Mouse (Mus musculus): Measurements from ENCODE around the gene Gm4792. TPM values are rescaled to one million over a fixed set of nuclear protein-coding genes. Genes with fewer than 3 reads are reported as not detected.

The Gm4792 gene
- total RNA-seq, 2 experiments from 2014 or later, result not detected

GRCm38 (mm10) chr10:94304064-94304657 is 5.7 kb upstream of the Gm4792 start:
- DNase-seq (ENCODE audit: low spot score in 2 of 2), result no peak

- DNase-seq (ENCODE audit: low spot score in 2 of 2), result no peak
Measured at GRCm38 (mm10) chr10:94299301-94299700, 798 bp upstream of the Gm4792 start.

GRCm38 (mm10) chr10:94295923-94296605 is 2.4 kb downstream of the Gm4792 start:
- DNase-seq (ENCODE audit: low spot score in 2 of 2), result no peak

DNA sequence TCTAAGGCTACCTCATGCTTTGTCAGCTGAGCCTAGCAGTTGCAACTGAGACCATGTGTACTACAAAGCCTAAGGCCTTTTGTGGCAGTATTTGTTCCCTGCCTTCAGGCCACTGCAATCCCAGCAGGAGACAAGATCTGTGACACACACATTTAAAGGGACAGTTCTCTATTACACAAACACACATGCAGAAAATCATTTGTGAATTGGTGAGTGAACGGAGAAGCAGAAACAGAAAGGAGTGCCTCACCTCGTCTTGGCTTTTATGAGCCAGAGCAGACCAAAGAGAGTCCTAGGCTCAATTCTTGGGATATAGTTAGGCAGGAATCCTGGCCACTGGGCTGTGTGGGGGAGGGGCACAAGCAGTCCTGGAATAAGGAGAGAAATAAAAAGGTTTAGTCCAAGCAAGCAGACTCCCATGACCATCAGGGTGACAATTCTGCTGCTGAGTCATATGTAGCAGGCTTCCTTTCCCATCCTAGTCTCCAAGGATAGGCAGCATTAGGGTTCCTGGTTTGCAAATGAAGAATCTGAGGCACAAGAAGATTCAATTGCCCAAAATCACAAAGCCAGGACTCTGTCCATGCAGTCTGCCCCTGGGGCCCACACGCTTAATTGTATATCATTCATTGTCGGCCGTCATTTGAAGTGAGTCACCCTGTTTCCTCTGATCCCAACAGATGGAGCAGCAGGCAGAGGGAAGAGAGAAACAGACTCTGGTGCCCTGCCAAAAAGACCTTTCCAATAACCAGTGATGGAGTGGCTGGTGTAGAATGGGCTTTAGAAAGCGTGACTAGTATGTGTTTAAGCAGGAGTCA is 3.4 kb downstream of the Gm4792 start:
- DNase-seq (ENCODE audit: low spot score in 2 of 2), result peak in 1 of 2 experiments; percentile 17

DNA sequence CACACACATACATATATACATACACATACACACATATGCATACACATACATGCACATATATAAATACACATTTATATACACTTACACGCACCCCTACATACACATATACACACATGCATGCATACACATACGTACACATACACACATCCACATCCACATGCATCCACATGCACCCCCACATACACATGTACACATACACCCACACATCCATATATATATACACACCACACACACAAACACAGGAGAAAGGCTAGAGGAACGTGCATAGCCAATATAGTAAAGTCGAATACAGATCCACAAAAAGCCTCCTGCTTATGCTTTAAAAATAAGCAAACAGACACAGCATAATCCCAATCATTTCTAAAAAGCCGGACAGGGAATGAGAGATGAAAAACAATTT is 4.1 kb downstream of the Gm4792 start:
- no peak for DNase-seq (ENCODE audit: low spot score in 2 of 2)

DNA sequence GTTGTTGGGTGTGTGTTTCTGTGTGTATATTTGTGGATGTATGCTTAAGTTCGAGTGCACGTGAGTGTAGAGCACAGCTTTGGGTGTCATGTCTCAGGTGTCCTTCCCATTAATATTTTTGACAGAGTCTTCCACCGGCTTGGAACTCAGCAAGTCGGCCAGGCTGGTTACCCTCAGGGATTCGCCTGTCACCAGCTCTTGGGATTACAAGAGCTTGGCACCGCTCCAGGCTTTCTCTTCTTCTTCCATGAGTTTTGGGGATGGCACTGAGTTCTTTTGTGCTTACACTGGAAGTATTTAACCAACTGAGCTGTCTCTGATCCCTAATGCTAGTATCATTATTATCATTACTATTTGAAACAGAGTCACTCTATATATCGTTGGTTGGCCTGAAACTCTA is 15.7 kb downstream of the Gm4792 start:
- DNase-seq (ENCODE audit: low spot score in 2 of 2), result no peak

GRCm38 (mm10) chr10:94282179-94282578 is 16.3 kb downstream of the Gm4792 start:
- peak; percentile 15 to 27 for DNase-seq (ENCODE audit: low spot score in 2 of 2)

DNA sequence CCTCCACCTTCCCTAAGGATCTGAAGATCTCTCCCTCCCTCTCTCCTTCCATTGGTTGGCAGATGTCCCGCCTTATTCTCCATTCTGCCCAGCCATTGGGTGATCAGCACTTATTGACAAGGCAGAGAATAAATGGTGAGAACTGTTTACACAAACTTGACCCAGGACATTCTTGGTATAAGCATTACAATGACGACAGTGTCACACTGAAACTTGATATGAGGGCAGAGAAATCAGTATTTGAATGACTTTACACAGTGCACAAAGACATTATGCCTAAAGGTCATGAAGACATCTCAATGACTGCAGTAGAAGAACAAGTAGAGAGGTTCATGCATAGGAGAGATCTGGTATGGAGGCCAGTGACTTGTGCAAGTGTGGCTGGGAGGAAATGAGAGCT is 22.0 kb downstream of the Gm4792 start:
- DNase-seq (ENCODE audit: low spot score in 2 of 2), result no peak

GRCm38 (mm10) chr10:94275321-94275720 is 23.2 kb downstream of the Gm4792 start:
- no peak for DNase-seq (ENCODE audit: low spot score in 2 of 2)

GRCm38 (mm10) chr10:94265656-94266542 is 32.6 kb downstream of the Gm4792 start:
- no peak for DNase-seq (ENCODE audit: low spot score in 2 of 2)

- DNase-seq (ENCODE audit: low spot score in 2 of 2), result no peak
Measured at GRCm38 (mm10) chr10:94263211-94263610, 35.3 kb downstream of the Gm4792 start.

- DNase-seq (ENCODE audit: low spot score in 2 of 2), result no peak
Measured at GRCm38 (mm10) chr10:94262646-94263045, 35.9 kb downstream of the Gm4792 start.

DNA sequence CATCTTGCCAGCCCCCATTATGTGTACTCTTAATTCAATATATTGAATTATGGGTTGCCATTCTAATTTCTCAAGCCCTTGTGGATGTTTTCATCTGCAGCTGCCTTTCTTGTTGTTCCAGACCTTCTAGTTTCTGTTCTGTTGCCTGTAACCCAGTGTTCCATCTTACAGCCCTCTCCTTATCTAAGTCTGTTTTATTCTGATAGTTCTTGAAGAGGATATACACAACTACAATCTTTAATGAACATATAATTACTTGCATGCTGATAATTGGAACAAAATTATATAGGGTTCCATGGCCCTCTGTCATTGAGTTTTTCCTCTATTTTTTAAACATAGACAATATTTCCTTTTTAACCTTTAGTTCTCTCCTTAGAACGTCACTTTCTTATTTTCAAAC is 38.0 kb downstream of the Gm4792 start:
- DNase-seq (ENCODE audit: low spot score in 2 of 2), result no peak

DNA sequence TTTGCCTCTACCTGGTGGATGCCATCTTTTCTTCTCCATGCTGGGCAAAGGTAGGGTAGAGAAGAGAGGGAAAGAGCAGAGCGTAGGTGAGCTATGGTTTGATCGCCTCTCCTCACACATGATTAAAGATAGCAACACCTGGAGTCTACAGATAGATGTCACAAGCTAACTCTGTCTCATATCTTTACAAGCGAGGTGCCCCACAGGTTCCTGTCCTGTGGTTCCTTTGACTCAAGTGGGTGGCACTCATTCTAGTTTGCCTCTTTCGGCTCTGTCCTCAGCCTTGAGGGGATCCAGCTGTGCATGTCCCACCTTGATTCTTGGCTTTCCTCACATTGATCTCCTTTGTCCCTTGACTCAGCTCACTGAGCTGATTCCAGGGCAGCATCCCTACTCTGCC is 42.0 kb downstream of the Gm4792 start:
- no peak for DNase-seq (ENCODE audit: low spot score in 2 of 2)

GRCm38 (mm10) chr10:94255744-94256143 is 42.8 kb downstream of the Gm4792 start:
- no peak for DNase-seq (ENCODE audit: low spot score in 2 of 2)

DNA sequence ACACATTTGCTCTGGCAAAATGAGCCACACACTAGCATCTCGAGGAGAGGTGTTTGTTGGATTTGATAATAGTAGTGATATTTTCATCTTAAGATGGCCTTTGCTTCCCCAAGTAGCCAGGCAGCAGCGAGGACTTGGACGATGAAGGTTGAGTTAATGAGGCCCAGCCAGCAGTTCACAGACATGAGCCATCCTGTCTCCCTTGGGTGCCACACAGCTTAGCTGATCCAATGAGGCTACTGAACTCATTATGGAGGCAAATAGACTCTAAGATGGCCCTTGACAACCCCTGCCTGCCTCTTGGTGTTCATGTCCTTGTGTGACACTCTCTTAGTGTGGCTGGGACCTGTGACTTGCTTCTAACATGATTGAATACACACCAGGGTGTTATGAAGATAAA is 43.7 kb downstream of the Gm4792 start:
- no peak for DNase-seq (ENCODE audit: low spot score in 2 of 2)

DNA sequence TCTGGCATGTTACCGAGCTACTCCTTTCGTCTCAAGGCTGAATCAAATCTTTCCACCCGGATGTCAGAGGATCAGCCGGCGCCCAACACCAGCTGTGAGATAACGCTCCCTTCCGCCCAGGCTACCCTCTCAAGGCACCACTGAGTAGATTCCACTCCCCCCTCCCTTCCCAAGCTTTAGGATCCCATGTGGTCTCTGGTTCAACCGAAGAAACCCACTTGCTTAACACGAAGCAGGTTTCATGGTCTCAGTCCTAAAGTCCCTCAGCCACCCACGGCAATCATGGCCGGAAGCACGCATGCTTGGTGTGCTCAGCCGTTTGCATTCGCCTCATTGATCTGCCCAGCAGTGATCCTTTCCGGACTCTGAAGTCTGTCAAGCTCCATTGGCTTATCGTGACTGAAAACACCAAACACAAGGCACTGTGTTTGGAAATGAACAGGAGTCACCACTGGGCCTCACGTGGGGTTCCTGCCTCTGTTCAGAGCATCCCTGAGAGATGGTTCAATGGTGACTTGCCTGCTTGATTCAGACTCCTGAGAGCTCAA is 45.2 kb downstream of the Gm4792 start:
- DNase-seq (ENCODE audit: low spot score in 2 of 2), result no peak

- no peak for DNase-seq (ENCODE audit: low spot score in 2 of 2)
Measured at GRCm38 (mm10) chr10:94249575-94250456, 48.7 kb downstream of the Gm4792 start.

- no peak for DNase-seq (ENCODE audit: low spot score in 2 of 2)
Measured at GRCm38 (mm10) chr10:94247748-94248349, 50.7 kb downstream of the Gm4792 start.
